Mouse (Mus musculus) forebrain, embryonic 15.5 days (tissue): ENCODE measurements around the gene Slc25a21. TPM values are rescaled to one million over a fixed set of nuclear protein-coding genes. Genes with fewer than 3 reads are reported as not detected.

Source experiments
- ATAC-seq: fragments of 200-750 bp; cut with Nextera tagmentation; replicated peaks from 2 replicates; pipeline ENCODE4 v1.8.0; 2017; ENCODE audit warnings: mild to moderate bottlenecking, moderate TSS enrichment, moderate library complexity
- H3K27ac ChIP-seq: fragments of 300-500 bp; sonication (generic); replicated peaks from 2 replicates; pipeline ENCODE4 v1.5.1; 2015; ENCODE audit warnings: mild to moderate bottlenecking, inconsistent platforms
- H3K27me3 ChIP-seq: fragments of 300-500 bp; sonication (generic); 2 replicates; pipeline ENCODE4 v1.6.1; 2015; ENCODE audit warnings: inconsistent platforms
- H3K36me3 ChIP-seq: fragments of 300-500 bp; sonication (generic); 2 replicates; pipeline ENCODE4 v1.6.1; 2015; ENCODE audit warnings: mild to moderate bottlenecking, inconsistent platforms
- H3K4me1 ChIP-seq: fragments of 300-500 bp; sonication (generic); 2 replicates; pipeline ENCODE4 v1.6.1; 2015; ENCODE audit warnings: inconsistent platforms
- H3K4me2 ChIP-seq: fragments of 300-500 bp; sonication (generic); replicated peaks from 2 replicates; pipeline ENCODE4 v1.6.1; 2015; ENCODE audit warnings: mild to moderate bottlenecking, inconsistent platforms
- H3K4me3 ChIP-seq: fragments of 300-500 bp; sonication (generic); 2 replicates; pipeline ENCODE4 v1.5.1; 2015; ENCODE audit warnings: mild to moderate bottlenecking, inconsistent platforms
- H3K9ac ChIP-seq: fragments of 300-500 bp; sonication (generic); replicated peaks from 2 replicates; pipeline ENCODE4 v1.6.1; 2015; ENCODE audit warnings: mild to moderate bottlenecking, inconsistent platforms
- H3K9me3 ChIP-seq: fragments of 300-500 bp; sonication (generic); 2 replicates; pipeline ENCODE4 v1.6.1; 2016; ENCODE audit warnings: inconsistent platforms
- WGBS: fragments of 180-500 bp; shearing (Covaris S2); methylation state at CpG from one replicate; pipeline ENCODE4 v1.1.7; 2015; ENCODE audit warnings: mixed read lengths; 5-methylcytosine and 5-hydroxymethylcytosine counted together
- polyA plus RNA-seq: library from polyadenylated mRNA; unstranded; fragments of >200 nt; fragmentation: Nextera tagmentation; extraction: Ambion mirVana; gene quantifications from 2 replicates; pipeline ENCODE4 v1.2.1, GENCODE M21; 2015

Slc25a21 gene
- polyA plus RNA-seq, 1 experiment from 2014 or later, result 0.08 TPM

DNA sequence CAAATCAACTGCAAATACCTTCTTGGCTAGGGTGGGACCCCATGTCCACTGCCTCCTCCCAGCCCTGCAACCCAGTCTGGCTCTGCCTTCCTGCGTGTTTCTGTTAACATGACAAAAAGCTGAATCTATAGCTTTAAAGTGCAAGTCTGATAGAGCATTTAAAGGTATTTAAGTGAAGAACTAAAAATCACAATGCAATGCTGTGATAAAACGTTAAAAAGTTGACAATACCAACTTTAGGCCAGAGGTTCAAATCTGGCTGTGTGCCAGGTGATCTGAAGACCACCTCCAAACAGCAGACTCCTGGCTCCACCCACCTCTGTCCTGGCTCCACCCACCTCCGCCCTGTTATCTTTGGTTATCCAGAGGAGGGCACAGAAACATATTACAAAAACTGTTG, 98.2 kb downstream of the Slc25a21 start:
- Histone ChIP-seq H3K27ac (no peak overlapping the region), H3K36me3 (no peaks in the 10 kb centered on the region), H3K27me3 (no peaks in the 10 kb centered on the region), H3K9ac (no peak overlapping the region), H3K4me3 (no peak overlapping the region), H3K9me3 (no peaks in the 10 kb centered on the region), H3K4me2 (no peak overlapping the region), H3K4me1 (no peaks in the 10 kb centered on the region)
- 79% methylated on average over 3 of the region's 3 CpGs for WGBS
- ATAC-seq, result no peak

DNA sequence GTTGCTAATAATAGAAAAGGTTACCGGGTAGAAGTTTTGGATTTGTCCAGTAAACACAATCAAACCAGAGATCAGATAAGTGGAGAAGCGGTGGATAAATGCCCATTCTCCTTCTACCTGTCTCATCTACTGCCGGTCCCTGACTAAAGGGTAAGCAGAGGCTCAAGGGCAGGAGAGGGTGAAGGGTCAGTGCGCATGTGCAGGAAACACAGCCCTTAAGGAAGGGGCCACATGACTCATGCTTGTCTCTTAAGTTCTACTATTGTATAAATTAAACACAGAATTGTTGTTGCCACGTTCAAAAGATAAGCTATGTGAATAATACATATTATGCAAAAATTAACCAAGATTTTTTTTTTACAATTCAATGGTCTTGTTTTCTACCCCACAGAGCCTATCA, 98.9 kb downstream of the Slc25a21 start:
- Histone ChIP-seq H3K9ac (no peak overlapping the region), H3K27me3 (no peaks in the 10 kb centered on the region), H3K9me3 (no peaks in the 10 kb centered on the region), H3K4me2 (no peak overlapping the region), H3K4me3 (no peak overlapping the region), H3K27ac (no peak overlapping the region), H3K36me3 (no peaks in the 10 kb centered on the region), H3K4me1 (no peaks in the 10 kb centered on the region)
- no peak for ATAC-seq
- WGBS, result 95% methylated on average over 5 of the region's 5 CpGs

DNA sequence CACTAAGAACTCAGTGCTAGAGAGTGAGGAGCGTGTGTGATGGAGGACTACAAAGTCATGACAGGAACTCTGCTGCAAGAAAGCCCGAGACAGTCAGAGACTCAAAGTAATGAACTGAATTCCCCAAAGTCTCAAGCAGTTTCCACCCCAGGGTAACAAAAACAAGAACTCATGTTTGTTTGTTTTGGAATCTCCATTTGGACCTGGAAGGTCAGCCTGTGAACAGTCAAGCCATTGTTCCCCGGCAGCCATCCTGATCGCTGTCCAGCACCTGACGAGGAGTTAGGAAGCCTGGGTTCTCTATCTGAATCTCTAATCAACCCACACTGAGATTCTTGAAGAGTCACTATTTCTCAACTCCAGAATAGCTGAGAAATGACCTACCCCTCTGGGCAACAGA, 104.2 kb downstream of the Slc25a21 start:
- Histone ChIP-seq H3K9ac (no peak overlapping the region), H3K4me3 (no peak overlapping the region), H3K27ac (no peak overlapping the region), H3K4me2 (no peak overlapping the region), H3K27me3 (no peaks in the 10 kb centered on the region), H3K4me1 (no peaks in the 10 kb centered on the region), H3K36me3 (no peaks in the 10 kb centered on the region), H3K9me3 (no peaks in the 10 kb centered on the region)
- 59% methylated on average over 5 of the region's 5 CpGs for WGBS
- no peak for ATAC-seq

DNA sequence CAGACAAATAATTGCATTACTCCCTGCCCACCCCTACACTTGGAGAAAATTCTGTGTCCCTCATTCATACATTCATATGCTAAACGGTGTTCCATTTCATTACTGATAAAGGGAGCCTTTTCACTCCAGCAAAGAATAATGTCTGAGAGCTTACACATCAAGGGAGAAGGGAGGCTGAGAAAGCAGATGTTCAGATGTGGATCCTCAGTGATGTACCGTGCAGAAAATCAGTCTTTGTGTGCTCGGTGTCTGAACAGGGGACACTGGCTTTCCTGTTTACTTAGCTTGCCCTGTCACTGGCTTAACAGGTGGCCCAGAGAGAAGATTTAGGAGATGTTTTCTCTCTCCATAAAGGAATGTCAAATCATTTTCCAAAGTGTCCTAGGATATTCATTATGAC, 112.8 kb downstream of the Slc25a21 start:
- 12% methylated on average over 3 of the region's 3 CpGs for WGBS
- ATAC-seq, result no peak
- Histone ChIP-seq H3K4me1 (no peaks in the 10 kb centered on the region), H3K4me3 (no peak overlapping the region), H3K27me3 (no peaks in the 10 kb centered on the region), H3K4me2 (no peak overlapping the region), H3K9ac (no peak overlapping the region), H3K9me3 (no peaks in the 10 kb centered on the region), H3K27ac (no peak overlapping the region), H3K36me3 (no peaks in the 10 kb centered on the region)

DNA sequence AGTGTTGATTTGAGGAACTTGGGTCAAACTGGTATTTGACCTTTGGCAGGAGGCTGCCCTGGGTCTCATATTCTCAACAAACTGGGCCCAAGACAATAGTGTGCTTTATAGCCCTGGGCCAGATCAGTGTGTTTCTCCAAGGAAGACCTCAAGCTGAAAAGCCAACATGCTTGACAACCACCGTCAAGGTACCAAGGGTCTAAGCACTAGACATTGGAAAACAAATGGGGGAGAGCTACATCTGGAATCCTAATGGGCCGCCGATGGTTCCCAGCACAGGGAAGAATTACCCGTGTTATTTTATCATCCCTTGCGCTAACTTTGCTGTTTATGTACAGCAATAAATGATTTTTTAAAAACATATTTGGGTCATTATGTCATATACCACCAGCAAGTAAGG, 113.7 kb downstream of the Slc25a21 start:
- H3K27ac ChIP-seq, result no peak overlapping the region
- no peaks in the 10 kb centered on the region for H3K27me3 ChIP-seq
- no peak overlapping the region for H3K4me2 ChIP-seq
- H3K9ac ChIP-seq, result no peak overlapping the region
- no peak for ATAC-seq
- 88% methylated on average over 5 of the region's 5 CpGs for WGBS
- no peaks in the 10 kb centered on the region for H3K9me3 ChIP-seq
- H3K4me1 ChIP-seq, result no peaks in the 10 kb centered on the region
- H3K36me3 ChIP-seq, result no peaks in the 10 kb centered on the region
- H3K4me3 ChIP-seq, result no peak overlapping the region

DNA sequence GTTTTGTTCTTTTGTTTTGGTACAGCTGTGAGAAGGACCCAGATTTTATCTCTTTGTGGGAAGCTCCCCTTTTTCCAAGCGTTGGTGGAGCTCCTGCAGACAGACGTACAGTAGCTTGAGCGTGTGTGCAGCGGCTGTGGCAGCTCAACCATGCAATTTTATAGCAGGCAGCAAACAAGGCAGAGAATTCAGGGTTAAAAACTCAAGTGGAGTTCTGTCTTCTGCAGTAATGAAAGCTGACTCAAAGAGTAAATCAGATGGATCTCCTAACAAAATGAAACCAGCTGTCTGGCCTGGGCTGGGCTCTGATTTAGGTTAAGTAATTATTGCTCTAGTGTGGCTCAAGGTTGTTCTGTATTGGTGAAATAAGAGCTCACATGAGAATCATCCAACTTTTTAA, 120.7 kb downstream of the Slc25a21 start:
- Histone ChIP-seq H3K4me2 (no peak overlapping the region), H3K4me1 (no peaks in the 10 kb centered on the region), H3K4me3 (no peak overlapping the region), H3K9ac (no peak overlapping the region), H3K27me3 (no peaks in the 10 kb centered on the region), H3K36me3 (no peaks in the 10 kb centered on the region), H3K27ac (no peak overlapping the region), H3K9me3 (no peaks in the 10 kb centered on the region)
- WGBS, result 67% methylated on average over 4 of the region's 4 CpGs
- ATAC-seq, result no peak

DNA sequence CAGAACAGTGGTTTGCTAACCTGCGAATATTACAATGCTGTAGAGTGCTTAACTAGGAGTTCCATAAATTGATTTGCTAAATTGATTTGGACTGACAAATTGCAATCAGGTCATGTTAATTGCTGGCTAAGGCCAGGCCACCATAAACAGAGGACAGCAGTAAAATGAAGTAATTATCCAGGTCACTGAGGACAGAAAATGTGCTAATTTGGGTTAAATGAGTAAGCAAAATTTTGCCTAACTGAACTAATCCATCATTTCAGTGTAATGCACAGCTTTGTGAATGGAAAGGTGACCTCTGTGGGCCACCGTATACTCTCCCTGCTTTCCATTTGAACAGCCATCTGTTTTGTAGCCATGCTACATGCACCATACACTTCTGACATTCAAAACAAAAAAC, 124.7 kb downstream of the Slc25a21 start:
- Histone ChIP-seq H3K9ac (no peak overlapping the region), H3K4me1 (no peaks in the 10 kb centered on the region), H3K36me3 (no peaks in the 10 kb centered on the region), H3K27ac (no peak overlapping the region), H3K4me3 (no peak overlapping the region), H3K4me2 (no peak overlapping the region), H3K9me3 (no peaks in the 10 kb centered on the region), H3K27me3 (no peaks in the 10 kb centered on the region)
- WGBS, result 56% methylated on average over 2 of the region's 2 CpGs
- no peak for ATAC-seq

DNA sequence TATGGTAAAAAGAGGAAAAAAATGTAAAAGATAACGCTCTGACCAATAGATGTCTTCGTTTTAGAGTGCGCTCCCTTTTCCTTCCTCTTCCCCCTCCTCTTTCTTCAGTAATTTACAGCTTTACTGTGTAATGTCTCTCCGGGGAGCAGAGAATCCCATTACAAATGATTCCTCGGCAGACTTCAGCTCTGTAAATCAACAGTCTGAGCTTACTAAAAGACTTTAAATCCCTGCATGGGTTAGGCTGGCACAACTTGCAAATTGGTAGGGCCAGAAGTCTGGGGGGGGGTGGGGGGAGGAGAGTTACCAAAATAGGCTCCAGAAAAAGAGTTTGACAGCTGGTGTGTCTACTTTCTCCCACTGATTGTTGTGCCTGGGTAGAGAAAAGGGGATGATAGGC, 128.7 kb downstream of the Slc25a21 start:
- Histone ChIP-seq H3K9ac (no peak overlapping the region), H3K27ac (no peak overlapping the region), H3K36me3 (no peaks in the 10 kb centered on the region), H3K27me3 (no peaks in the 10 kb centered on the region), H3K4me2 (no peak overlapping the region), H3K4me3 (no peak overlapping the region), H3K9me3 (no peaks in the 10 kb centered on the region), H3K4me1 (no peaks in the 10 kb centered on the region)
- WGBS, result 47% methylated on average over 5 of the region's 5 CpGs
- no peak for ATAC-seq

DNA sequence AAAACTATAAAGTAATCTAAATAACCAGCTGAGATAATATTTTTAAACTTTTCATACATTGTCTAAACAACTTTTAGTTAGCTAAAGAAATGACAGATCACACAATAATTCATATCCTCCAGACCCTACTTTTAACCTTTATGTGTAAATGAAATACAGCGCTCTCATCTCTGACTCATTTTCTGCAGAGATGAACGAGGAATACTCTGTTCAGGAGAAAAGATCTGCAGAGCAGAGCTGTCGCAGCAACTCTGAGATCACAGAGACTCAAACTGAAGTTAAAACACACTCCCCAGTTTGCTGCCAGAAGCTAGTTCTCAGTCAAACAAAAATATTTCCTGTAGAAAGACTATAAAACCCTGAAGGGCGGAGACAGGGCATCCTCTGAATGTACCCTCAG, 177.5 kb downstream of the Slc25a21 start:
- ATAC-seq, result no peak
- no peak overlapping the region for H3K4me2 ChIP-seq
- H3K27ac ChIP-seq, result no peak overlapping the region
- no peaks in the 10 kb centered on the region for H3K36me3 ChIP-seq
- H3K9ac ChIP-seq, result no peak overlapping the region
- no peaks in the 10 kb centered on the region for H3K27me3 ChIP-seq
- no peaks in the 10 kb centered on the region for H3K9me3 ChIP-seq
- WGBS, result 89% methylated on average over 4 of the region's 4 CpGs
- H3K4me3 ChIP-seq, result no peak overlapping the region
- H3K4me1 ChIP-seq, result no peaks in the 10 kb centered on the region

DNA sequence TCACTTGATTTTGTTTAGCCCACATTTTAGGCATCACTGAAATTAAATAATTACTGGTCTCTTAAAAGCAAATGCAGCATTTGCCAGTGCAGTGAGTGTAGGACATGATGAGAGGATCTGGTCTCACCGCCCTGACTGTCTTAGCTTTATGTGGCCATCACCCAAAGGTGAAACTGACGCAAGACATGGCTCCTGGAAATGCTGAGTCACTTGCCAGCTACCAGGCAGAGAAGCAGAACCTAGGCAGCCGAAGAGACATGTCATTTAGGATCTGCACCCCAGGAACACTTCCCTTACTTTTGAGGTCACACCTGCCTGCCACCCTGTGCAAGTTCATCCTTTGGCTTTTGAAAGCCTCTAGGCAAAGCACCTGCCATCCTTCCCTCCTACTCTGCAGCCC, 180.4 kb downstream of the Slc25a21 start:
- no peak for ATAC-seq
- Histone ChIP-seq H3K4me2 (no peak overlapping the region), H3K9me3 (no peaks in the 10 kb centered on the region), H3K36me3 (no peaks in the 10 kb centered on the region), H3K27ac (no peak overlapping the region), H3K4me1 (no peaks in the 10 kb centered on the region), H3K4me3 (no peak overlapping the region), H3K27me3 (no peaks in the 10 kb centered on the region), H3K9ac (no peak overlapping the region)
- WGBS, result 89% methylated on average over 3 of the region's 3 CpGs

DNA sequence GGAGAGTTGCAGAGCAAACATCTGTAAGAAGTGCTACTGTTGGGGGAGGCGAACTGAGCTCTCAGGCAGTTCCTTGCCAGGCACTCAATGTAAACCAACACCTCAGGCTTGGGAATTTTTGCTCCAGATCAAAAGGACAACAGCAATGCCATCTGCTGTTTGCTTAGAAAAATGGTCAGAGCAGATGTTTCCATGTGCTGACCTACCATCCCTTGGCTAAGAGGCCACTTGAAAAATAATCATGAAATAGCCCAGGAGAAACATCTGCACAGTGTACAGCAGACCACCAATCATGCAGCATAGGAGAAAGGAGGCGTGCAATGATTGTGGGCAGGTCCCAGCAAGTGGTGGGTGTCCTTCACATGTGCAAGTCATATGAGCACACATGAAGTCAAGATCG, 180.9 kb downstream of the Slc25a21 start:
- H3K9ac ChIP-seq, result no peak overlapping the region
- 85% methylated on average over 3 of the region's 3 CpGs for WGBS
- no peaks in the 10 kb centered on the region for H3K27me3 ChIP-seq
- no peaks in the 10 kb centered on the region for H3K9me3 ChIP-seq
- no peak for ATAC-seq
- H3K4me3 ChIP-seq, result no peak overlapping the region
- no peaks in the 10 kb centered on the region for H3K4me1 ChIP-seq
- H3K4me2 ChIP-seq, result no peak overlapping the region
- no peaks in the 10 kb centered on the region for H3K36me3 ChIP-seq
- H3K27ac ChIP-seq, result no peak overlapping the region

DNA sequence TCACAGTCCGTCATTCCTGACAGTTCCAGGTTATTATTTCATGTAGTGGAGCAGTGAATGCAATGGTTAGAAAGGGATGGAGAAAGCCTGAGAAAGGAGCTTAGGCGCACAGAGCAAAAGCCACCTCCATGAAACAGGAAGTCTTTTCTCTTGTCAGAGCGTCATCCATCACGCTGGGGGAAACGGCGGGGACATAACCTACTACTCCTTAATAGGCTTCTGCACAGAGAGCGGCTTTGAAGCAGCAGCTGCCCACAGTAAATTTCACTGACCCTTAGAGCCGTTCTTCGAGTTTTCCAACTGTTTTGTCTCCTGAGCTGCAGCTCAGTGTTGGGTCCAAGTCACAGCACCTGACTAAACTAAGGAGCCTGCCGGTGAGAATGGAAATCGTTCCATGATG, 188.3 kb downstream of the Slc25a21 start:
- H3K27me3 ChIP-seq, result no peaks in the 10 kb centered on the region
- H3K9ac ChIP-seq, result no peak overlapping the region
- H3K4me2 ChIP-seq, result no peak overlapping the region
- H3K9me3 ChIP-seq, result no peaks in the 10 kb centered on the region
- H3K27ac ChIP-seq, result no peak overlapping the region
- no peaks in the 10 kb centered on the region for H3K4me1 ChIP-seq
- 70% methylated on average over 11 of the region's 11 CpGs for WGBS
- ATAC-seq, result no peak
- H3K4me3 ChIP-seq, result no peak overlapping the region
- H3K36me3 ChIP-seq, result no peaks in the 10 kb centered on the region

DNA sequence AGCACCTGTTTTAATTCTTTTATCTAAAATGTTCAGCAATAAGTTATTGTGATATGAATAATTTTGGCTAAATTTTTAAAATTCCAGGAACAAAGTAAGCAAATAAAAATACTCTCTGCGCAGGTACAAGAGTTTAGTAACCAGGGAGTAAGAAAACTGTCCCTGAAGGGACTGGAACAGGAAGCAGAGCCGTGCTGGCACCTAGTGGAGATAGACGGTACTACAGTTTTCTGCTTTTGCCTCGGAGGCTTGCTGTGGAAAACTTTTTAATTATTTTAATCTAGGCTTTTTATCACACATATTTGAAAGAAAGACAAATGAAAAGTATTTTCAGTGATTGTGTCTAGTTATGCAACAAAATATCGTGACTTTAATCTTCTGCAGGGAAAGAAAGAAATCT, 211.2 kb downstream of the Slc25a21 start:
- Histone ChIP-seq H3K27me3 (no peaks in the 10 kb centered on the region; the same call in 1 of the 2 replicates), H3K4me1 (no peaks in the 10 kb centered on the region), H3K36me3 (no peaks in the 10 kb centered on the region), H3K4me3 (no peak overlapping the region), H3K4me2 (no peak overlapping the region), H3K9ac (no peak overlapping the region), H3K27ac (no peak overlapping the region), H3K9me3 (no peaks in the 10 kb centered on the region)
- 10% methylated on average over 5 of the region's 5 CpGs for WGBS
- no peak for ATAC-seq
